Mouse (Mus musculus): ENCODE results near the gene T2. TPM values are rescaled to one million over a fixed set of nuclear protein-coding genes. Genes with fewer than 3 reads are reported as not detected.

T2 gene
- polyA plus RNA-seq, 1 experiment: 0.09 TPM

- DNase-seq: no peak
- Histone ChIP-seq H3K4me3 (ENCODE audit: control insufficient read depth, insufficient read depth, low read length) (no peak overlapping the region), H3K27me3 (ENCODE audit: control insufficient read depth, insufficient read depth, low read length) (no peaks in the 10 kb centered on the region), H3K4me1 (replicated peaks; ENCODE audit: control insufficient read depth, insufficient read depth, low read length) (peaks cover 8% of the 10 kb centered on the region), H3K27ac (ENCODE audit: control insufficient read depth, insufficient read depth, low read length) (no peak overlapping the region), H3K36me3 (ENCODE audit: control insufficient read depth, insufficient read depth, low read length) (no peaks in the 10 kb centered on the region)
- TF ChIP-seq CTCF (IDR thresholded peaks at IDR 0.05; ENCODE audit: borderline replicate concordance, control insufficient read depth, extremely low read depth, insufficient read depth, low read length, poor library complexity): no peak
- no peak for TF ChIP-seq POLR2A (IDR thresholded peaks at IDR 0.05; ENCODE audit: control insufficient read depth, extremely low read depth, insufficient read depth, low read length, poor library complexity)
- WGBS: 81% methylated on average over 2 of the region's 2 CpGs
Measured at GRCm38 (mm10) chr17:8410330-8410729, 54.5 kb downstream of the T2 start.

- 95% methylated on average over 5 of the region's 5 CpGs for WGBS
- no peak for DNase-seq
- peaks cover 6% of the 10 kb centered on the region for H3K4me1 ChIP-seq (replicated peaks; ENCODE audit: control insufficient read depth, insufficient read depth, low read length)
- H3K27me3 ChIP-seq (ENCODE audit: control insufficient read depth, insufficient read depth, low read length): no peaks in the 10 kb centered on the region
- H3K4me3 ChIP-seq (ENCODE audit: control insufficient read depth, insufficient read depth, low read length): no peak overlapping the region
- no peak for TF ChIP-seq CTCF (IDR thresholded peaks at IDR 0.05; ENCODE audit: borderline replicate concordance, control insufficient read depth, extremely low read depth, insufficient read depth, low read length, poor library complexity)
- no peak overlapping the region for H3K27ac ChIP-seq (ENCODE audit: control insufficient read depth, insufficient read depth, low read length)
- H3K36me3 ChIP-seq (ENCODE audit: control insufficient read depth, insufficient read depth, low read length): no peaks in the 10 kb centered on the region
Measured at GRCm38 (mm10) chr17:8413656-8414055, 57.9 kb downstream of the T2 start.

GRCm38 (mm10) chr17:8415533-8415932 lies 59.7 kb downstream of the T2 start:
- no peak for DNase-seq
- TF ChIP-seq POLR2A (IDR thresholded peaks at IDR 0.05; ENCODE audit: control insufficient read depth, extremely low read depth, insufficient read depth, low read length, poor library complexity) (no peak), CTCF (IDR thresholded peaks at IDR 0.05; ENCODE audit: borderline replicate concordance, control insufficient read depth, extremely low read depth, insufficient read depth, low read length, poor library complexity) (no peak)
- Histone ChIP-seq H3K4me1 (replicated peaks; ENCODE audit: control insufficient read depth, insufficient read depth, low read length) (no peaks in the 10 kb centered on the region), H3K4me3 (ENCODE audit: control insufficient read depth, insufficient read depth, low read length) (no peak overlapping the region), H3K27ac (ENCODE audit: control insufficient read depth, insufficient read depth, low read length) (no peak overlapping the region), H3K36me3 (ENCODE audit: control insufficient read depth, insufficient read depth, low read length) (no peaks in the 10 kb centered on the region), H3K27me3 (ENCODE audit: control insufficient read depth, insufficient read depth, low read length) (no peaks in the 10 kb centered on the region)
- 75% methylated on average over 8 of the region's 8 CpGs for WGBS

- no peak for TF ChIP-seq POLR2A (IDR thresholded peaks at IDR 0.05; ENCODE audit: control insufficient read depth, extremely low read depth, insufficient read depth, low read length, poor library complexity)
- no peak for TF ChIP-seq CTCF (IDR thresholded peaks at IDR 0.05; ENCODE audit: borderline replicate concordance, control insufficient read depth, extremely low read depth, insufficient read depth, low read length, poor library complexity)
- whole genome bisulfite sequencing: 92% methylated on average over 8 of the region's 8 CpGs
- Histone ChIP-seq H3K4me1 (replicated peaks; ENCODE audit: control insufficient read depth, insufficient read depth, low read length) (no peaks in the 10 kb centered on the region), H3K27me3 (ENCODE audit: control insufficient read depth, insufficient read depth, low read length) (no peaks in the 10 kb centered on the region), H3K27ac (ENCODE audit: control insufficient read depth, insufficient read depth, low read length) (no peak overlapping the region), H3K36me3 (ENCODE audit: control insufficient read depth, insufficient read depth, low read length) (no peaks in the 10 kb centered on the region), H3K4me3 (ENCODE audit: control insufficient read depth, insufficient read depth, low read length) (no peak overlapping the region)
- no peak for DNase-seq
Measured at GRCm38 (mm10) chr17:8416865-8417264, 61.1 kb downstream of the T2 start.

GRCm38 (mm10) chr17:8420739-8421138 lies 64.9 kb downstream of the T2 start:
- Histone ChIP-seq H3K4me3 (ENCODE audit: control insufficient read depth, insufficient read depth, low read length) (no peak overlapping the region), H3K27ac (ENCODE audit: control insufficient read depth, insufficient read depth, low read length) (no peak overlapping the region), H3K27me3 (ENCODE audit: control insufficient read depth, insufficient read depth, low read length) (no peaks in the 10 kb centered on the region), H3K4me1 (replicated peaks; ENCODE audit: control insufficient read depth, insufficient read depth, low read length) (no peaks in the 10 kb centered on the region), H3K36me3 (ENCODE audit: control insufficient read depth, insufficient read depth, low read length) (no peaks in the 10 kb centered on the region)
- peak; percentile 28 for DNase-seq
- 93% methylated on average over 1 of the region's 1 CpGs for WGBS
- TF ChIP-seq POLR2A (IDR thresholded peaks at IDR 0.05; ENCODE audit: control insufficient read depth, extremely low read depth, insufficient read depth, low read length, poor library complexity) (no peak), CTCF (IDR thresholded peaks at IDR 0.05; ENCODE audit: borderline replicate concordance, control insufficient read depth, extremely low read depth, insufficient read depth, low read length, poor library complexity) (no peak)

- Histone ChIP-seq H3K27ac (ENCODE audit: control insufficient read depth, insufficient read depth, low read length) (no peak overlapping the region), H3K27me3 (ENCODE audit: control insufficient read depth, insufficient read depth, low read length) (no peaks in the 10 kb centered on the region), H3K36me3 (ENCODE audit: control insufficient read depth, insufficient read depth, low read length) (no peaks in the 10 kb centered on the region), H3K4me1 (replicated peaks; ENCODE audit: control insufficient read depth, insufficient read depth, low read length) (no peaks in the 10 kb centered on the region), H3K4me3 (ENCODE audit: control insufficient read depth, insufficient read depth, low read length) (no peak overlapping the region)
- WGBS: 18% methylated on average over 5 of the region's 5 CpGs
- DNase-seq: no peak
- TF ChIP-seq CTCF (IDR thresholded peaks at IDR 0.05; ENCODE audit: borderline replicate concordance, control insufficient read depth, extremely low read depth, insufficient read depth, low read length, poor library complexity): no peak
- TF ChIP-seq POLR2A (IDR thresholded peaks at IDR 0.05; ENCODE audit: control insufficient read depth, extremely low read depth, insufficient read depth, low read length, poor library complexity): no peak
Measured at GRCm38 (mm10) chr17:8421517-8421916, 65.7 kb downstream of the T2 start.

GRCm38 (mm10) chr17:8423283-8423682 lies 67.5 kb downstream of the T2 start:
- DNase-seq: peak; percentile 35
- Histone ChIP-seq H3K36me3 (ENCODE audit: control insufficient read depth, insufficient read depth, low read length) (no peaks in the 10 kb centered on the region), H3K27me3 (ENCODE audit: control insufficient read depth, insufficient read depth, low read length) (no peaks in the 10 kb centered on the region), H3K27ac (ENCODE audit: control insufficient read depth, insufficient read depth, low read length) (no peak overlapping the region), H3K4me3 (ENCODE audit: control insufficient read depth, insufficient read depth, low read length) (no peak overlapping the region), H3K4me1 (replicated peaks; ENCODE audit: control insufficient read depth, insufficient read depth, low read length) (no peaks in the 10 kb centered on the region)
- 60% methylated on average over 2 of the region's 2 CpGs for WGBS
- peak; percentile 59; the same call in 1 of the 2 replicates for TF ChIP-seq CTCF (IDR thresholded peaks at IDR 0.05; ENCODE audit: borderline replicate concordance, control insufficient read depth, extremely low read depth, insufficient read depth, low read length, poor library complexity)
- TF ChIP-seq POLR2A (IDR thresholded peaks at IDR 0.05; ENCODE audit: control insufficient read depth, extremely low read depth, insufficient read depth, low read length, poor library complexity): no peak

Measured in thymus, adult 2 months (tissue).